Mouse (Mus musculus) ES-Bruce4 (cell line): ENCODE measurements around the gene Trmt1. TPM values are rescaled to one million over a fixed set of nuclear protein-coding genes. Genes with fewer than 3 reads are reported as not detected.
A peak's percentile ranks its signal among the peaks of the same experiment; 100 is the strongest.

Experiments
- H3K27ac ChIP-seq: 2 replicates; pipeline ENCODE4 v1.5.1; 2012; ENCODE audit warnings: low read length, inconsistent platforms; ENCODE audit not compliant: insufficient read depth
- H3K27me3 ChIP-seq: 2 replicates; pipeline ENCODE4 v1.6.1; 2012; ENCODE audit warnings: mild to moderate bottlenecking, low read length, inconsistent platforms; ENCODE audit not compliant: control insufficient read depth, poor library complexity, insufficient read depth, severe bottlenecking
- H3K36me3 ChIP-seq: 2 replicates; pipeline ENCODE4 v1.6.1; 2012; ENCODE audit warnings: inconsistent platforms, mild to moderate bottlenecking, low read length, moderate library complexity; ENCODE audit not compliant: control insufficient read depth, poor library complexity, insufficient read depth, severe bottlenecking
- H3K4me1 ChIP-seq: one replicate; pipeline ENCODE4 v1.8.1; 2011; ENCODE audit warnings: low read length; ENCODE audit not compliant: control insufficient read depth, insufficient read depth
- H3K4me3 ChIP-seq: 2 replicates; pipeline ENCODE4 v1.5.1; 2011; ENCODE audit warnings: low read depth, mild to moderate bottlenecking, low read length
- H3K9ac ChIP-seq: 2 replicates; pipeline ENCODE4 v1.6.1; 2012; ENCODE audit warnings: low read depth, mild to moderate bottlenecking, inconsistent platforms; ENCODE audit not compliant: poor library complexity, severe bottlenecking
- H3K9me3 ChIP-seq: replicated peaks from 2 replicates; pipeline ENCODE4 v1.6.1; 2012; ENCODE audit warnings: mild to moderate bottlenecking, low read length, inconsistent platforms; ENCODE audit not compliant: control insufficient read depth, poor library complexity, insufficient read depth, severe bottlenecking
- CTCF ChIP-seq: IDR thresholded peaks from one replicate; pipeline ENCODE4 v1.8.1; 2011; ENCODE audit warnings: low read depth, low read length
- EP300 ChIP-seq: IDR thresholded peaks from 2 replicates; pipeline ENCODE4 v1.6.1; 2011; ENCODE audit warnings: low read depth, low read length; ENCODE audit not compliant: insufficient read depth
- POLR2A ChIP-seq: IDR thresholded peaks from one replicate; pipeline ENCODE4 v1.8.1; 2011; ENCODE audit warnings: low read length; ENCODE audit not compliant: insufficient read depth
- polyA plus RNA-seq: library from polyadenylated mRNA; stranded (reverse); fragments of >200 nt; gene quantifications from 2 replicates; pipeline ENCODE4 v1.2.4, GENCODE M21; 2011; ENCODE audit warnings: low read depth; ENCODE audit not compliant: missing spikeins, insufficient read depth, insufficient read length

The Trmt1 gene
- polyA plus RNA-seq, 1 experiment, result 77.6 TPM

GRCm38 (mm10) chr8:84650213-84650612 lies 35.9 kb upstream of the Trmt1 start:
- Histone ChIP-seq H3K36me3 (peaks cover 10% of the 10 kb centered on the region), H3K27me3 (no peaks in the 10 kb centered on the region), H3K27ac (peak overlapping the region; percentile 100), H3K9ac (peak overlapping the region; percentile 59), H3K9me3 (no peaks in the 10 kb centered on the region), H3K4me3 (peak overlapping the region; percentile 30), H3K4me1 (peaks cover 5% of the 10 kb centered on the region)
- TF ChIP-seq POLR2A (no peak), CTCF (no peak), EP300 (peak; percentile 100)

DNA sequence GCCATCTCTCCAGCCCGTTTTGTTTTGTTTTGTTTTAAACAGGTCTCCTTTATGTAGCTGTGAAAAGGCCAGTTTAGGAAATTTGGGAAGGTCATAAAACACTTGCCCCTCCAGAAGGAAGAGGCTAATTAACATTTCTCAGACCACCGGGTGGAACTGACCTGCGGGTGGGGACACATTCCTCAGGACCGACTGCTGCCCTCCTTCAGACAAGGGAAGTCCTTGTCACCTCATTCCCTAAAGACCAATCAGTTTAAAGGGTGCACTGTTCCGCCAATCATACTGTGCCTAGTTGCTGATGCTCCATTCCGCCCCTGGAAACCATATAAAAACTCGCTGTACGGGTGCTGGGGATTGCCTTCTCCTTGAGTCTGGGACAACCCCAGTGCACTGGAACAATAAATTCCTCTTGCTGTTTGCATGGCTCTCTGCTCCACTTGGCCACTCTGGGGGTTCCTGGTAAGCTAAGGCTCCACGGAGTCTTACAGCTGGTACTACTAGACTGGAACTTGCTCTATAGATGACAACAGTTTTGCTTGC lies 32.9 kb upstream of the Trmt1 start:
- H3K4me1 ChIP-seq, result peaks cover 5% of the 10 kb centered on the region
- H3K9ac ChIP-seq, result peak overlapping the region; percentile 98
- H3K9me3 ChIP-seq, result no peaks in the 10 kb centered on the region
- H3K4me3 ChIP-seq, result peak overlapping the region; percentile 99
- peaks cover 17% of the 10 kb centered on the region for H3K36me3 ChIP-seq
- H3K27ac ChIP-seq, result peak overlapping the region; percentile 100
- TF ChIP-seq EP300 (peak; percentile 90), CTCF (no peak), POLR2A (peak; percentile 97)
- no peaks in the 10 kb centered on the region for H3K27me3 ChIP-seq

GRCm38 (mm10) chr8:84654597-84654996 lies 31.5 kb upstream of the Trmt1 start:
- TF ChIP-seq POLR2A, result no peak
- 0 out of 2 replicates have a peak, but pooled peaks have one; percentile 17 for TF ChIP-seq EP300
- TF ChIP-seq CTCF, result peak; percentile 57
- Histone ChIP-seq H3K27ac (peak overlapping the region; percentile 98), H3K36me3 (peaks cover 17% of the 10 kb centered on the region), H3K9ac (peak overlapping the region; percentile 98), H3K4me3 (peak overlapping the region; percentile 79), H3K27me3 (no peaks in the 10 kb centered on the region), H3K4me1 (peaks cover 3% of the 10 kb centered on the region), H3K9me3 (no peaks in the 10 kb centered on the region)

DNA sequence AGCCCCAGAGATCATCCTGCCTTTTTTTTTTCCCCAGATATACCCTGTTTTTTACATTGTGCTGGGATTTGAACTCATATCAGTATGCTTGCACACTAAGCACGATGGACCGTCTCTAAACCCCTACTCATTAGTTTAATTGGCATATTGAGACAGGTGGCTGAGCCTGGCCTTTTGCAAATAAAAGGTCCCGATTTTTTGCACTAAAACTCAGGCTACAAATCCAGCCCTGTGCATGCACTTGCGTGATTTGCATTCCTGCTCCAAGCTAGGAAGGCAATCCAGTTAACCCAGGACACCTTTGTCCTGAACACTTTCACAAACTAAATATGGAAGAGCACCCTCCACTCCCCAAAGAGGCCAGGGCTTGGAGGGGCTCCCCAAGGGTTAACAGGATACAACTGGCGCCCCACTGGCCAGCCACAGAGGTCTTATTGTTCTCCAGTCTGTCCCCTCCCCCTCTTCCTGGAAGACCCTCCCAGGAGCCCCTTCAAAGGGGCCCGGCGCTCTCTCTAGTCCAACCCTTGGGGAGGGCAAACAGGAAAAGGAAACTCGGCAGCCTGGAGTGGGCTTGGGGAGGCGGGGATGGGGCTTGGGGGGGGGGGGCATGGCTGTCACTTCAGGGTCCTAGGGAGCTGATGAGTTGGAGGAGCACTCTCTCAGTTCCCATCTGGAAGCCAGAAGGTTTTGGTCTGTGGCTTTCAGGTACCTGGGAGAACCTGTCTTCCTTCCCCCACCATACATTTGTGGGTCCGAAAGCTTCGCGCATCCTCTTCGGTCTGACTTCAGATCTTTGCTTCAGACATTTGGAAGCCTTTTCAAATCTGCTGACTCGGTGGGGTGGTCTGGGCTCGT lies 30.5 kb upstream of the Trmt1 start:
- Histone ChIP-seq H3K36me3 (peaks cover 17% of the 10 kb centered on the region), H3K4me1 (peaks cover 3% of the 10 kb centered on the region), H3K9ac (peak overlapping the region; percentile 98), H3K27ac (peak overlapping the region; percentile 98), H3K9me3 (no peaks in the 10 kb centered on the region), H3K27me3 (no peaks in the 10 kb centered on the region), H3K4me3 (peak overlapping the region; percentile 90)
- TF ChIP-seq CTCF (no peak), POLR2A (no peak), EP300 (peak; percentile 84)

GRCm38 (mm10) chr8:84656191-84656525 lies 29.9 kb upstream of the Trmt1 start:
- Histone ChIP-seq H3K27me3 (no peaks in the 10 kb centered on the region), H3K9me3 (no peaks in the 10 kb centered on the region), H3K36me3 (peaks cover 21% of the 10 kb centered on the region), H3K27ac (peak overlapping the region; percentile 97), H3K4me1 (peaks cover 2% of the 10 kb centered on the region), H3K9ac (peak overlapping the region; percentile 98), H3K4me3 (peak overlapping the region; percentile 90)
- TF ChIP-seq EP300 (no peak), POLR2A (no peak), CTCF (no peak)

GRCm38 (mm10) chr8:84656641-84657126 lies 29.4 kb upstream of the Trmt1 start:
- peak overlapping the region; percentile 97 for H3K27ac ChIP-seq
- peak overlapping the region; percentile 98 for H3K9ac ChIP-seq
- H3K4me3 ChIP-seq, result peak overlapping the region; percentile 90
- TF ChIP-seq POLR2A (no peak), CTCF (no peak), EP300 (peak; percentile 86)
- H3K4me1 ChIP-seq, result no peaks in the 10 kb centered on the region
- no peaks in the 10 kb centered on the region for H3K27me3 ChIP-seq
- H3K9me3 ChIP-seq, result no peaks in the 10 kb centered on the region
- peaks cover 25% of the 10 kb centered on the region for H3K36me3 ChIP-seq
